Mouse (Mus musculus) small intestine, adult 2 months (tissue): Measurements from ENCODE around the gene Grm8. TPM values are rescaled to one million over a fixed set of nuclear protein-coding genes. Genes with fewer than 3 reads are reported as not detected.

Experiments used
- H3K27ac ChIP-seq: fragments of 200-500 bp; 2 replicates; pipeline ENCODE4 v1.5.1; 2012; ENCODE audit warnings: low read depth, low read length, control low read depth, inconsistent platforms; ENCODE audit not compliant: insufficient read depth
- H3K27me3 ChIP-seq: fragments of 200-500 bp; 2 replicates; pipeline ENCODE4 v1.6.1; 2012; ENCODE audit warnings: mild to moderate bottlenecking, moderate library complexity, low read length, inconsistent platforms; ENCODE audit not compliant: control insufficient read depth, insufficient read depth
- H3K36me3 ChIP-seq: fragments of 200-500 bp; 2 replicates; pipeline ENCODE4 v1.6.1; 2012; ENCODE audit warnings: mild to moderate bottlenecking, low read length, control low read depth, inconsistent platforms; ENCODE audit not compliant: control insufficient read depth, insufficient read depth
- H3K4me1 ChIP-seq: fragments of 200-500 bp; 2 replicates; pipeline ENCODE4 v1.6.1; 2012; ENCODE audit warnings: low read length, inconsistent platforms, mixed read lengths; ENCODE audit not compliant: control insufficient read depth, insufficient read depth, insufficient read length
- H3K4me3 ChIP-seq: fragments of 200-500 bp; 2 replicates; pipeline ENCODE4 v1.5.1; 2012; ENCODE audit warnings: low read depth, mild to moderate bottlenecking, control low read depth, inconsistent platforms, low read length, moderate library complexity
- CTCF ChIP-seq: fragments of 200-500 bp; IDR thresholded peaks from 2 replicates; pipeline ENCODE4 v1.5.1; 2012; ENCODE audit warnings: low read depth, mild to moderate bottlenecking, control low read depth, inconsistent platforms, low read length, moderate library complexity, mixed read lengths; ENCODE audit not compliant: insufficient replicate concordance, insufficient read length; ENCODE audit errors: extremely low read depth
- POLR2A ChIP-seq: fragments of 200-500 bp; IDR thresholded peaks from 2 replicates; pipeline ENCODE4 v1.6.1; 2012; ENCODE audit warnings: low read depth, mild to moderate bottlenecking, control low read depth, inconsistent platforms, low read length, moderate library complexity
- WGBS: fragments of 180-500 bp; shearing (Covaris S2); methylation state at CpG from one replicate; pipeline ENCODE4 v1.1.7; 2018; 5-methylcytosine and 5-hydroxymethylcytosine counted together
- polyA plus RNA-seq: library from polyadenylated mRNA; depleted of rRNA; stranded (reverse); fragments of >200 nt; gene quantifications from 2 replicates; pipeline ENCODE4 v1.2.3, GENCODE M21; 2012

Gene Grm8
- polyA plus RNA-seq, 1 experiment = 0.08 TPM

DNA sequence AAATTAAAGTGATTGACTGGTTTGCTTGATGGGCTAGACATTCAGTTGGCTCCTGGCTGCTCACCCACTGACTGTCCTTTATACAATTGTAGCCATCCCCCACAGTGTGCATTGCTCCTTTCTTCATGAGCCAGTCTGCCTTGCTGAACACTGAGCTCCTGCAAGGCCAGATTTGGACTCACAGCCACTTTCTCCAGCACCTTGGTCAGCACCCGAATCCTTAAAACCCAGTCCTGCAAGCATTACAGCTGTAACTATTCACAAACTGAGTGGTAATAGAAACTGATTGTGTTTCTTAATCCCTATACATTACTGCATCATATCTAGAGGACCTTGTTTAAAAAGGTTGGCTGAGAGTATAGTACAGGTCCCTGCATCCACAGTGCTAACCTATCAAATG lies 221.7 kb downstream of the Grm8 start:
- no peaks in the 10 kb centered on the region for H3K27me3 ChIP-seq
- H3K36me3 ChIP-seq = no peaks in the 10 kb centered on the region
- no peak overlapping the region for H3K4me3 ChIP-seq
- H3K4me1 ChIP-seq = no peaks in the 10 kb centered on the region
- TF ChIP-seq CTCF (no peak), POLR2A (no peak)
- H3K27ac ChIP-seq = no peak overlapping the region
- WGBS = 70% methylated on average over 1 of the region's 1 CpGs

DNA sequence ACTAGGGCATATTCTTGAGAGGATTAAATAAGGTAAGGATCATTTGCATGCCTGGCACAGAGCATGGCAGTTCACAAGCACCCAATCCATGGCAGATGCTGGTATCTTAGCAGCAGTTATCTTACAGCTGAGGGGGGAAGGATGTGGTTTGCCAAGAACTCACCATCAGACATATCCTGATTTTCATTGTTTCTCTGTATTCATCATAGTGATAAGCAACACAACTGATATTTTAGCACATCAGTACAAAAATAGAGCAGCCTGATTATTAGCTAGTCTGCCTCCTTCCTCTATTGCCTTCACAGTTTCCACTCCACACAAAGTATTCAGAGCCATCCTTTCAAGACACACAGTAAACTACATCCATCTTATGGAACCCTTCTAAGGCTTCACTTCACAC lies 230.6 kb downstream of the Grm8 start:
- TF ChIP-seq CTCF = no peak
- no peak for TF ChIP-seq POLR2A
- Histone ChIP-seq H3K27me3 (no peaks in the 10 kb centered on the region), H3K27ac (no peak overlapping the region), H3K36me3 (no peaks in the 10 kb centered on the region), H3K4me3 (no peak overlapping the region), H3K4me1 (no peaks in the 10 kb centered on the region)

DNA sequence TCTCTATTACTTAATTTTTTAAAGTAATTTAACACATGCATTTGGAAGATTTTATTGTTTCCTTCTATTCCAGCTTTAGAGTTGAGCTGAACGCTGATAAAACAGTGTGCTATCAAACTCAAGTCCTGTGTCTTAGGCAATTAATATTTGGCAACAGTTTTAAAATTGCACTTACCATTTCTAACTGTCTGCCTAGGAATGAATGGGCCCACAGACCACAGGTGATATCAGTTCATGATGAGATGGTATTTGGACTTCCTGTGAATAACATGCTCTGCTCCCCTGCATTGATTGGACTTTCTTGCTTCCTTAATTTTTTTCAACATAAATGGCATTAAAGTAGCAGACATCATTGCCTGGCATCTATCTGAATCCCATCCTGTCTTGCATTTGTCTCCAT lies 232.8 kb downstream of the Grm8 start:
- H3K4me3 ChIP-seq = no peak overlapping the region
- H3K4me1 ChIP-seq = no peaks in the 10 kb centered on the region
- no peak for TF ChIP-seq POLR2A
- no peak for TF ChIP-seq CTCF
- H3K27ac ChIP-seq = no peak overlapping the region
- H3K36me3 ChIP-seq = no peaks in the 10 kb centered on the region
- H3K27me3 ChIP-seq = no peaks in the 10 kb centered on the region
- 73% methylated on average over 1 of the region's 1 CpGs for WGBS

DNA sequence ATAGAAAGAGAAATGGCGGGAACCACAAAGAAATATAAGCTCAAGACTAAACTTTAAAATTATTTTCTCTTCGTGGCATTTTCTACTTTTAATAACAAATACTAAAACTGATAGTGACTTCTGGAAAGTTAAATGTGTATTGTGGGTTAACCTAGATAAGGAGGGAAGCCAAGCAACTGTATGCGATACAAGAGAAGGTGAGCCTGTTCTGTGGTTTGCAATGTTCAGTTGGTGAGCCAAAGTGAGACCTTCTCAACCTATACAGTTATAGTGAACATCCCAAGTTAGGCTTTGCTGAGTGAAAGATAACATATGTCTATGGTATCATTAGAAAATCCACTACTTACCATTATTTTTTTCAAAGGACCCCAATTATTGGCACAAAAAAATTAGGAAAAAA lies 233.6 kb downstream of the Grm8 start:
- Histone ChIP-seq H3K27me3 (no peaks in the 10 kb centered on the region), H3K36me3 (no peaks in the 10 kb centered on the region), H3K4me1 (no peaks in the 10 kb centered on the region), H3K27ac (no peak overlapping the region), H3K4me3 (no peak overlapping the region)
- WGBS = 69% methylated on average over 3 of the region's 3 CpGs
- TF ChIP-seq POLR2A = no peak
- TF ChIP-seq CTCF = no peak

DNA sequence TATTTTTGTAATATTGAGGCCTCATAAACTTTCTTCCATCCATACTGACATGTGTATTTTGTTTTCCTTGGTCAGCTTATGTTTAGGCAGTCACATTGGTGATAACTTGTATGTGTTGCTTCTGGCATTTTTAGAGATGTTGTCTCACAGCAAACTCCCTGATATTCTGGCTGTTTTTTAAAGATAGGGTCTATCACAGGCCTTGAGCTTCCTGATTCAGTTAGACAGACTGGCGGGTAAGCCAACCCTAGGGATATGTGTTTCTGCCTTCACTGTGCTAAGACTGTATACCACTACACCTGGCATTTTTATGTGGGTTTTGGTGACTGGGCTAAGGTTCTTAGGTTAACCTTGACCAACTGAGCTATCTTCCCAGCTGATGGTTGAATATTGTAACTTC lies 239.8 kb downstream of the Grm8 start:
- Histone ChIP-seq H3K27me3 (no peaks in the 10 kb centered on the region), H3K36me3 (no peaks in the 10 kb centered on the region), H3K4me3 (no peak overlapping the region), H3K4me1 (no peaks in the 10 kb centered on the region), H3K27ac (no peak overlapping the region)
- TF ChIP-seq POLR2A (no peak), CTCF (no peak)
- WGBS = 85% methylated on average over 1 of the region's 1 CpGs

DNA sequence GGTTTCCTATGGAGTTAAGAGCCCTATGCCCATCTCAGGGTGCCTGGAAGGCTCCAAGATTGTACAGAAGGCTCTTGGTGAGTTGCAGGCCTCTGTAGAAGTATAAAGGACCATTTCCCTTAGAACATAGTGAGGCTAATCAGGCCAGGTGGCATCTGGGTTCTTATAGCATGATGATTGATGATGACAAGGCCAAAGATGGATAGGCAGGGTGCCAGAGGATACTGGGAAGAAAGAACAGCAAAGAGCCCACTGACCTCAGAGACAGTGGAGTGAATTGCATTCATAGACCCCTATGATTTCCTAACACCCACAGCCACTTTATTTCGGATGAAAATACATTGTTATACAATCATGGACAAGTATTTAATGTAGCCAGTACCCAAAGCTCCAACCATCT lies 242.1 kb downstream of the Grm8 start:
- H3K27me3 ChIP-seq = no peaks in the 10 kb centered on the region
- TF ChIP-seq CTCF (no peak), POLR2A (no peak)
- H3K4me3 ChIP-seq = no peak overlapping the region
- no peaks in the 10 kb centered on the region for H3K36me3 ChIP-seq
- no peaks in the 10 kb centered on the region for H3K4me1 ChIP-seq
- 73% methylated on average over 1 of the region's 1 CpGs for WGBS
- H3K27ac ChIP-seq = no peak overlapping the region

DNA sequence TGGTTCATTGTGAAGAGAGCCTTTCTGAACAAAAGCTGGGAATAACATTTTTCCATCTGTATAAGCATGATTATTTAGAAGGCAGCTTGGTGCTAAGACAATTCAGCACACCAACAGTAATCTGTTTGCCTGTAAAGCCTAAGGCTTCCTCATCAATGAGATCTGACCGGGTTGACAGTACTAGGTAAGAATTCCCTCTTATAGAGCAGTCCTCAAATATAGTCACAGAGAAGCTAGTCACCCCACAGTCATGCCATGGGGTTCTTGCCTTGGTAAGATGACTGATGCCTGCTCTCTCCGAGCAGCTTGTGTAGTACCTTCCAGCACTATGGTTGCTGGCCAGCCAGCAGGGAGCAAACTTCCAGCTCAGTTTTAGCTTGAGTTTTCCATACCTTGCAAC lies 246.6 kb downstream of the Grm8 start:
- Histone ChIP-seq H3K4me3 (no peak overlapping the region), H3K4me1 (no peaks in the 10 kb centered on the region), H3K27me3 (no peaks in the 10 kb centered on the region), H3K27ac (no peak overlapping the region), H3K36me3 (no peaks in the 10 kb centered on the region)
- TF ChIP-seq POLR2A (no peak), CTCF (no peak)
- WGBS = 83% methylated on average over 2 of the region's 2 CpGs

DNA sequence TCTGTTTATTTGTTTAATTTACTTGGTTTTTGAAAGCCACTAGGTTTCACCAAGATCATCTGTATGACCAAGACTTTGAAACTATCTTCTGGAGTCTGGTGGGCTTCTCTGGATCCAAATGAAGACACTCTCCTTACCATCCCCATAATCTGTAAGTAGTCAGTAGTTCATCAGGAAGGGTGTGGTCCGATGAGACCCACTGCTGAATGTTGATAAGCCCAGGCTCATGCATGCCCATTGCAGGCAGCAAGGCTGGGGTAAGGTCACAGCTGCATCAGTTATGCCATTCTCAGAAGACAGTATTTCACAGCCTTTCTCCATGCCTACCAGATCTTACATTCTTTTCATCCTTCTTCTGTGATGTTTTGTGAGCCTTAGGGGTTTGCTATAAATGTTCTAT lies 247.1 kb downstream of the Grm8 start:
- no peak overlapping the region for H3K27ac ChIP-seq
- 67% methylated on average over 1 of the region's 1 CpGs for WGBS

More for the DNA sequence above, 247.1 kb downstream of the Grm8 start:
- no peak overlapping the region for H3K4me3 ChIP-seq
- no peaks in the 10 kb centered on the region for H3K4me1 ChIP-seq
- no peak for TF ChIP-seq CTCF
- H3K27me3 ChIP-seq = no peaks in the 10 kb centered on the region
- H3K36me3 ChIP-seq = no peaks in the 10 kb centered on the region
